Mouse (Mus musculus) CH12.LX (cell line): ENCODE results near the gene Diras2. TPM values are rescaled to one million over a fixed set of nuclear protein-coding genes. Genes with fewer than 3 reads are reported as not detected.

Source experiments
- DNase-seq: peaks from one replicate; pipeline ENCODE4 v3.0.0-alpha.2; 2013; ENCODE audit errors: extremely low read depth
- H3K27ac ChIP-seq: 2 replicates; pipeline ENCODE4 v1.5.1; 2012; ENCODE audit warnings: low read depth, mild to moderate bottlenecking, control low read depth, moderate library complexity; ENCODE audit not compliant: insufficient read depth
- H3K27me3 ChIP-seq: replicated peaks from 2 replicates; pipeline ENCODE3; 2012; ENCODE audit warnings: inconsistent platforms
- H3K36me3 ChIP-seq, 2 experiments: replicated peaks in 1 of 2; 2 replicates each; pipeline versions ENCODE3 to v1.6.1; 2012; ENCODE audit warnings: inconsistent platforms in 1 of 2, low read length in 1 of 2, mild to moderate bottlenecking in 1 of 2, mixed read lengths in 1 of 2, moderate library complexity in 1 of 2; ENCODE audit not compliant: control insufficient read depth in 1 of 2, insufficient read depth in 1 of 2
- H3K4me1 ChIP-seq, 2 experiments: 2 replicates each; pipeline ENCODE4 v1.6.1; 2012; ENCODE audit warnings: inconsistent platforms in 1 of 2, moderate library complexity in 1 of 2; ENCODE audit not compliant: insufficient read depth in 2 of 2, control insufficient read depth in 1 of 2
- H3K4me2 ChIP-seq: 2 replicates; pipeline ENCODE4 v1.6.1; 2012; ENCODE audit warnings: low read depth, mild to moderate bottlenecking, control low read depth; ENCODE audit not compliant: poor library complexity, insufficient read depth, severe bottlenecking
- H3K4me3 ChIP-seq, 3 experiments: fragments of 150-350 bp in 1 of 3; sonication (generic) in 1 of 3; replicated peaks in 1 of 3; 2 replicates each; pipeline versions ENCODE3 to v1.5.1; 2011 to 2012; ENCODE audit warnings: low read depth in 2 of 3, low read length in 2 of 3, mild to moderate bottlenecking in 2 of 3, moderate library complexity in 2 of 3, control low read depth in 1 of 3, improper control_type of control experiment in 1 of 3, inconsistent platforms in 1 of 3, mixed read lengths in 1 of 3; ENCODE audit not compliant: poor library complexity in 1 of 3
- H3K79me2 ChIP-seq: replicated peaks from 2 replicates; pipeline ENCODE4 v1.6.1; 2012; ENCODE audit warnings: mild to moderate bottlenecking, moderate library complexity; ENCODE audit not compliant: control insufficient read depth, poor library complexity, insufficient read depth, severe bottlenecking; ENCODE audit errors: extremely low read depth
- H3K9ac ChIP-seq: 2 replicates; pipeline ENCODE4 v1.6.1; 2012; ENCODE audit warnings: low read depth, mild to moderate bottlenecking, control low read depth, moderate library complexity; ENCODE audit not compliant: insufficient read depth
- H3K9me3 ChIP-seq: replicated peaks from 2 replicates; pipeline ENCODE3; 2012; ENCODE audit warnings: low read length, inconsistent platforms, mixed read lengths
- CTCF ChIP-seq, 2 experiments: IDR thresholded peaks in 1 of 2; conservative IDR thresholded peaks in 1 of 2; 2 replicates each; pipeline ENCODE4 v1.5.1; 2011 to 2012; ENCODE audit warnings: low read depth in 2 of 2, low read length in 2 of 2, improper control_type of control experiment in 1 of 2, inconsistent platforms in 1 of 2, mild to moderate bottlenecking in 1 of 2, moderate library complexity in 1 of 2
- E2F4 ChIP-seq: IDR thresholded peaks from 2 replicates; pipeline ENCODE4 v1.6.1; 2011; ENCODE audit warnings: low read depth, low read length, improper control_type of control experiment; ENCODE audit not compliant: insufficient replicate concordance
- EP300 ChIP-seq: IDR thresholded peaks from 2 replicates; pipeline ENCODE4 v1.6.1; 2011; ENCODE audit warnings: low read length, improper control_type of control experiment
- HCFC1 ChIP-seq: IDR thresholded peaks from 2 replicates; pipeline ENCODE4 v1.6.1; 2012; ENCODE audit warnings: low read depth, mild to moderate bottlenecking, inconsistent platforms, low read length, improper control_type of control experiment
- JUND ChIP-seq: conservative IDR thresholded peaks from 2 replicates; pipeline ENCODE4 v1.6.1; 2011; ENCODE audit warnings: low read depth, low read length, improper control_type of control experiment
- KAT2A ChIP-seq: IDR thresholded peaks from 2 replicates; pipeline ENCODE4 v1.6.1; 2012; ENCODE audit warnings: low read length, improper control_type of control experiment, inconsistent platforms; ENCODE audit not compliant: insufficient replicate concordance
- MAFK ChIP-seq: IDR thresholded peaks from 2 replicates; pipeline ENCODE4 v1.6.1; 2011; ENCODE audit warnings: low read length, improper control_type of control experiment; ENCODE audit not compliant: insufficient replicate concordance
- MAZ ChIP-seq: IDR thresholded peaks from 2 replicates; pipeline ENCODE4 v1.6.1; 2012; ENCODE audit warnings: low read depth, mild to moderate bottlenecking, inconsistent platforms, low read length, improper control_type of control experiment, moderate library complexity
- MEF2A ChIP-seq: IDR thresholded peaks from 2 replicates; pipeline ENCODE4 v1.6.1; 2014; ENCODE audit warnings: low read depth, mild to moderate bottlenecking, inconsistent platforms, low read length, improper control_type of control experiment, borderline replicate concordance
- MYC ChIP-seq: IDR thresholded peaks from 2 replicates; pipeline ENCODE4 v1.6.1; 2011; ENCODE audit warnings: low read depth, mild to moderate bottlenecking, improper control_type of control experiment, low read length
- NELFE ChIP-seq: IDR thresholded peaks from 2 replicates; pipeline ENCODE4 v1.6.1; 2011; ENCODE audit warnings: low read depth, low read length, improper control_type of control experiment
- PAX5 ChIP-seq: IDR thresholded peaks from 2 replicates; pipeline ENCODE4 v1.6.1; 2012; ENCODE audit warnings: low read length, inconsistent platforms, mixed read lengths
- RCOR1 ChIP-seq: conservative IDR thresholded peaks from 2 replicates; pipeline ENCODE4 v1.6.1; 2012; ENCODE audit warnings: low read depth, mild to moderate bottlenecking, inconsistent platforms, low read length, improper control_type of control experiment
- TCF12 ChIP-seq: IDR thresholded peaks from 2 replicates; pipeline ENCODE4 v1.6.1; 2014; ENCODE audit warnings: low read depth, mild to moderate bottlenecking, inconsistent platforms, low read length, improper control_type of control experiment
- UBTF ChIP-seq: IDR thresholded peaks from 2 replicates; pipeline ENCODE4 v1.6.1; 2012; ENCODE audit warnings: low read depth, mild to moderate bottlenecking, inconsistent platforms, low read length, improper control_type of control experiment, moderate library complexity
- ZC3H11A ChIP-seq: IDR thresholded peaks from 2 replicates; pipeline ENCODE4 v1.6.1; 2012; ENCODE audit warnings: low read depth, mild to moderate bottlenecking, inconsistent platforms, low read length, improper control_type of control experiment
- ZKSCAN1 ChIP-seq: IDR thresholded peaks from 2 replicates; pipeline ENCODE4 v1.6.1; 2012; ENCODE audit warnings: low read depth, inconsistent platforms, low read length, improper control_type of control experiment, borderline replicate concordance
- ZNF384 ChIP-seq: IDR thresholded peaks from 2 replicates; pipeline ENCODE4 v1.6.1; 2012; ENCODE audit warnings: low read depth, low read length, improper control_type of control experiment, inconsistent platforms
- dilution Hi-C: fragments of 300-500 bp; cut with MboI; formaldehyde crosslinking; loops from 2 replicates; pipeline ENCODE4 v1.14.3; 2020; ENCODE audit warnings: low sequenced_read_pairs; ENCODE audit not compliant: extremely low pct_unique_long_range_greater_than_20kb, extremely low pct_ligation_motif_present
- in situ Hi-C: fragments of 300-500 bp; cut with MboI; formaldehyde crosslinking; loops from 3 replicates; pipeline ENCODE4 v1.14.3; 2019; ENCODE audit warnings: low sequenced_read_pairs, low pct_ligation_motif_present, low pct_unique_long_range_greater_than_20kb, mixed read lengths
- polyA plus RNA-seq: library from polyadenylated mRNA; unstranded; fragments of >175 nt; gene quantifications from 2 replicates; pipeline ENCODE4 v1.2.1, GENCODE M21; 2012; ENCODE audit warnings: low read depth; ENCODE audit not compliant: insufficient read length
- total RNA-seq, 2 experiments: library from RNA; depleted of rRNA; stranded (reverse); fragments of 300-350 nt in 1 of 2; fragments of >200 nt in 1 of 2; gene quantifications; 2 replicates each; pipeline ENCODE4 v1.2.3; 2012 to 2014

The Diras2 gene
- total and polyA plus RNA-seq, 3 experiments = 2.8 to 8.5 (median 3.9) TPM

DNA sequence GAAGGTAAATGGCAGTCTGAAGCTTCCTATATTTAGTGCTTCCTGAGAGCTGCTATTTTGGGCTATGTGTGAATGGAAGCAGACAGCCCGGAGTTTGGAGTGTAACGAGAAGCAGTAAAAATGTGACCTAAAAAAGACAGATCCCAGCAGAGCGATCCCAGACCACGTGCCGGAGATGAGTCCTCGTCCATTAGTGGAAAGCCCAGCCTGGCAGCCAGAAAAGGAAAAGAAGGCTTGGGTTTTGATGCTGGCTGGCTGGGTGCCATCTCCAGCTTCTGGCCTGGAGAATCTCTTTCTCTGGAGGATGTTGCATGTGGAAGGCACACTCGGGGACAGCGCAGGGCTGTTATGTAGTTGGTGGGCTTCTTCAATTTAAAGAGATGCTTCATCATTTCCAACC lies 29.4 kb downstream of the Diras2 start:
- no peak overlapping the region for H3K4me3 ChIP-seq
- H3K36me3 ChIP-seq = peaks cover 3 to 5% of the 10 kb centered on the region in 2 experiments
- no peak overlapping the region for H3K4me2 ChIP-seq
- in situ Hi-C loops = no loop called here
- H3K4me1 ChIP-seq = peaks cover 0 to 3% of the 10 kb centered on the region in 2 experiments; a peak in 1 of 4 replicates
- TF ChIP-seq ZNF384 (no peak), TCF12 (no peak), EP300 (no peak), UBTF (no peak), RCOR1 (no peak)
- dilution Hi-C loops = no loop called here
- DNase-seq = no peak
- H3K9me3 ChIP-seq = no peaks in the 10 kb centered on the region
- no peaks in the 10 kb centered on the region for H3K79me2 ChIP-seq
- H3K9ac ChIP-seq = no peak overlapping the region
- H3K27me3 ChIP-seq = no peaks in the 10 kb centered on the region
- H3K27ac ChIP-seq = no peak overlapping the region

- no peaks in the 10 kb centered on the region for H3K9me3 ChIP-seq
- in situ Hi-C loops = no loop called here
- no peaks in the 10 kb centered on the region for H3K79me2 ChIP-seq
- no peak for DNase-seq
- H3K4me3 ChIP-seq = no peak overlapping the region
- H3K9ac ChIP-seq = no peak overlapping the region
- peaks cover 0 to 8% of the 10 kb centered on the region in 2 experiments; a peak in 2 of 4 replicates for H3K4me1 ChIP-seq
- TF ChIP-seq KAT2A = no peak
- no peak for TF ChIP-seq ZC3H11A
- TF ChIP-seq E2F4 = no peak
- no peak for TF ChIP-seq MAFK
- no peak for TF ChIP-seq ZKSCAN1
- no peak for TF ChIP-seq CTCF (conservative IDR thresholded peaks at IDR 0.05 in 1 of 2, IDR thresholded peaks at IDR 0.05 in 1 of 2; ENCODE audit: low read depth in 2 of 2, low read length in 2 of 2)
- TF ChIP-seq HCFC1 = no peak
- no peak for TF ChIP-seq MEF2A
- no peak for TF ChIP-seq ZNF384
- TF ChIP-seq MAZ = no peak
- no peak for TF ChIP-seq JUND
- TF ChIP-seq PAX5 = no peak
- TF ChIP-seq NELFE = no peak
- TF ChIP-seq MYC = no peak
- H3K36me3 ChIP-seq = no peaks in the 10 kb centered on the region
- no peak overlapping the region for H3K27ac ChIP-seq
- H3K4me2 ChIP-seq = no peak overlapping the region
- dilution Hi-C loops = no loop called here
- H3K27me3 ChIP-seq = no peaks in the 10 kb centered on the region
These were observed 34.0 kb downstream of the Diras2 start for GRCm38 (mm10) chr13:52497029-52497550.
